Mouse (Mus musculus) embryonic facial prominence, embryonic 14.5 days (tissue): ENCODE data around the gene Pla2g2c. TPM values are rescaled to one million over a fixed set of nuclear protein-coding genes. Genes with fewer than 3 reads are reported as not detected.

Source experiments
- ATAC-seq: fragments of 200-750 bp; cut with Nextera tagmentation; 2 replicates; pipeline ENCODE4 v1.8.0; 2017; ENCODE audit warnings: low read depth, moderate number of reproducible peaks, moderate TSS enrichment
- DNase-seq: peaks from one replicate; pipeline ENCODE4 v3.0.0-alpha.2; 2015; ENCODE audit warnings: low spot score
- H3K27ac ChIP-seq: fragments of 300-500 bp; sonication (generic); replicated peaks from 2 replicates; pipeline ENCODE4 v1.5.1; 2014; ENCODE audit warnings: low read depth, mild to moderate bottlenecking, low read length, moderate library complexity
- H3K27me3 ChIP-seq: fragments of 300-500 bp; sonication (generic); replicated peaks from 2 replicates; pipeline ENCODE4 v1.6.1; 2014; ENCODE audit warnings: low read length; ENCODE audit not compliant: control insufficient read depth, insufficient read depth
- H3K36me3 ChIP-seq: fragments of 300-500 bp; sonication (generic); 2 replicates; pipeline ENCODE4 v1.6.1; 2014; ENCODE audit warnings: low read length, mixed read lengths; ENCODE audit not compliant: control insufficient read depth, insufficient read depth
- H3K4me1 ChIP-seq: fragments of 300-500 bp; sonication (generic); 2 replicates; pipeline ENCODE4 v1.6.1; 2014; ENCODE audit warnings: antibody characterized with exemption, low read length; ENCODE audit not compliant: control insufficient read depth, insufficient read depth
- H3K4me2 ChIP-seq: fragments of 300-500 bp; sonication (generic); 2 replicates; pipeline ENCODE4 v1.6.1; 2014; ENCODE audit warnings: low read depth, mild to moderate bottlenecking, low read length, moderate library complexity, mixed read lengths
- H3K4me3 ChIP-seq: fragments of 300-500 bp; sonication (generic); 2 replicates; pipeline ENCODE4 v1.5.1; 2014; ENCODE audit warnings: low read depth, mild to moderate bottlenecking, low read length
- H3K9ac ChIP-seq: fragments of 300-500 bp; sonication (generic); 2 replicates; pipeline ENCODE4 v1.6.1; 2014; ENCODE audit warnings: low read depth, mild to moderate bottlenecking, low read length, moderate library complexity, mixed read lengths
- H3K9me3 ChIP-seq: fragments of 300-500 bp; sonication (generic); 2 replicates; pipeline ENCODE4 v1.6.1; 2016; ENCODE audit warnings: low read length; ENCODE audit not compliant: control insufficient read depth
- WGBS: fragments of 180-500 bp; shearing (Covaris S2); extraction: QIAGEN DNeasy Blood & Tissue Kit; methylation state at CpG from one replicate; pipeline ENCODE4 v1.1.7; 2014; 5-methylcytosine and 5-hydroxymethylcytosine counted together
- polyA plus RNA-seq: library from polyadenylated mRNA; unstranded; fragments of >200 nt; fragmentation: Nextera tagmentation; extraction: Ambion mirVana; gene quantifications from 2 replicates; pipeline ENCODE4 v1.2.1, GENCODE M21; 2014

The Pla2g2c gene
- polyA plus RNA-seq, 1 experiment from 2014 or later: 0.61 TPM

DNA sequence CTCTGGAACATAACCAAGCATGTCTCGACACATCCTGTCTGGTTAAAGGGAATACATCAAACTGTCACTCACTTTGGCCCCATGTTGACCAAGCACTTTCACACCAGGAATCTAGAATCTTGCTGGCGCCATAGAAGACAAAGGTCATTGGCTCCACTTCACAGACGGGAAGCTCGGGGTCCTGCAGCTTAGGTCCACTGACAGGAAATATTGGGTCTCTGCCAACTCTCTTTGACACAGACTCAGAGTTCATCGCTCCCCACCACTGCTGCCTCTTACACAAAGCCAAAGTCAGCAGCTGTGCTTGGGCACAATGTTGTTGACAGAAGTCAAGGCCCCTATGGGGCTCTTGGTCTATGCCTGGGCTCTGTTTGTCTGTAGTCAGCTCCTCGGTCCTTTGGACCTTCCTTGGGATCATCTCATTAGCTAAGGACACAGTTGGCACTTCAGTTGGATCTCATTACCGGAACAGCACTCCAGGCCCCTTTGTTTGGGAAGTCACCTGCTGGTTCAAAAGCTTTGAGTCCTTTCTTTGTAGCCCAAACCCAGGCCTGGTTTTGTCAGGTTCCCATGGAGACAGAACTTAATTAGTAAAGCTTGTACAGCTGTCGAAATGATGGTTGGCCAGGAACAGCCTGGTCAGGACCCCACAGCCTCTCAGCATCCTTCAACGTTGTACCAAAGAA lies 4.6 kb downstream of the Pla2g2c start:
- peak; percentile 79 for DNase-seq
- Histone ChIP-seq H3K27ac (no peak overlapping the region), H3K9ac (no peak overlapping the region), H3K4me2 (no peak overlapping the region), H3K4me3 (no peak overlapping the region), H3K27me3 (no peaks in the 10 kb centered on the region), H3K36me3 (no peaks in the 10 kb centered on the region), H3K4me1 (peaks cover 16% of the 10 kb centered on the region), H3K9me3 (no peaks in the 10 kb centered on the region)
- whole genome bisulfite sequencing: 38% methylated on average over 9 of the region's 9 CpGs
- peak; percentile 48 for ATAC-seq

DNA sequence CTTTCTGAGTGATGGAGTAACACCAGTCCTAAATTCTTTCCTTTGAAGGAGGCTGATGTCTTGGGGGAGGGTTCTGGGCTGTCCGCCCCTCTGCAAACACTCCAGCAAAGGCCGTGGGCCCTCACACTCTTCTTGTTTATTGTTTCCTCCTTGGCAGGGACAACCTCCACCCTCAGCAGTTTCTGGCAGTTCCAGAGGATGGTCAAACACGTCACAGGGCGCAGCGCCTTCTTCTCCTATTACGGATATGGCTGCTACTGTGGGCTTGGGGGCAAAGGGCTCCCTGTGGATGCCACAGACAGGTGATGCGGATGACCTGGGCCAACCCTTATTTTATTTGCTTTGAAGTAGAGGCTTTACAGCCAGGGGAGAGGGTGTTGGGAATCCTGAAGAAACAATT lies 9.5 kb downstream of the Pla2g2c start:
- ATAC-seq: no peak
- H3K9me3 ChIP-seq: no peaks in the 10 kb centered on the region
- H3K36me3 ChIP-seq: no peaks in the 10 kb centered on the region
- DNase-seq: no peak
- WGBS: 69% methylated on average over 7 of the region's 7 CpGs
- H3K4me1 ChIP-seq: peaks cover 2% of the 10 kb centered on the region; the same call in 1 of the 2 replicates
- no peak overlapping the region for H3K9ac ChIP-seq
- H3K27me3 ChIP-seq: no peaks in the 10 kb centered on the region
- H3K27ac ChIP-seq: no peak overlapping the region
- no peak overlapping the region for H3K4me3 ChIP-seq
- H3K4me2 ChIP-seq: no peak overlapping the region

DNA sequence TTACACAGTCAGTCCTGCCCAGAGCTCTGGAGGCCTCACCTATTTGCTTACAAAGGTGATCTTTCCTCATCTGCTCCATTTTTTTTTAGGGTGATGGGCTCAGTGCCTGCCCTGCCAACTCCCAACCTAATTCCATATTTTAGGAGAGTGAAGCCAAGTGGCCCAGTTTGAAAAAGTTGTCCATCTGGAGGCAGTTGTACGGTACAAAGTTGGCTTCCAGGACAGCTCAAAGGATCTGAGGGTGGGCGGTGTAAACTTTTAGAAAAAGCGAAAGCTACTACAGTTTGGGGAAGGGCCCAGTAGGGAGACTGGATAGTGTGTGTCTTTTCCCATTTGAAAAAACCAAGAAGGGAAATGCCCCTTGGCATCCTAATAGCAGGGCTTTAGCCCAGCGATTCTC lies 10.3 kb downstream of the Pla2g2c start:
- no peak overlapping the region for H3K9ac ChIP-seq
- DNase-seq (no peak), ATAC-seq (no peak)
- no peak overlapping the region for H3K4me2 ChIP-seq
- H3K4me1 ChIP-seq: peaks cover 6% of the 10 kb centered on the region; the same call in 1 of the 2 replicates
- no peak overlapping the region for H3K4me3 ChIP-seq
- H3K27ac ChIP-seq: no peak overlapping the region
- H3K9me3 ChIP-seq: no peaks in the 10 kb centered on the region
- WGBS: 88% methylated on average over 4 of the region's 4 CpGs
- no peaks in the 10 kb centered on the region for H3K36me3 ChIP-seq
- H3K27me3 ChIP-seq: no peaks in the 10 kb centered on the region

DNA sequence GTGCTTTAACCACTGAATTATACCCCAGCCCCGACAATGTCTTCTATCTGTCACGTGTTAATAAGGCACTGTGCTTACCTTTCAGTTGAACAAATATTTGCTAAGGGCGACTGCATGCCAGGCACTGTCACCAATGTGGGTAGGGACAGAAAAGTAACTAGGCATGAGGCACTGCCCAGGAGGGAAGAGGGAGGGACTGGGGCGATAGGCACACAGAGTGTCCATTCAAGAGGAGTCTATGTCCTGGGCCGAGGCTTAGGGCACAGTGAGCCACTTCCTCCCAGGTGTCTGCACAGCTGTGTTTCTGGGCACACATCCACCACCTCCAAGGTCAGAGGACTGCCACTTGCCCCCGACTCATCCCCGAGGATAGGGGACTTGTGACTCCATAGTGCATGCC lies 12.4 kb downstream of the Pla2g2c start, which contains the start of gene Ubxn10:
Gene Ubxn10 (minus strand): TSS at position 137 of the 400 bp plus-strand sequence.
- whole genome bisulfite sequencing: 60% methylated on average over 7 of the region's 7 CpGs
- no peaks in the 10 kb centered on the region for H3K9me3 ChIP-seq

DNA sequence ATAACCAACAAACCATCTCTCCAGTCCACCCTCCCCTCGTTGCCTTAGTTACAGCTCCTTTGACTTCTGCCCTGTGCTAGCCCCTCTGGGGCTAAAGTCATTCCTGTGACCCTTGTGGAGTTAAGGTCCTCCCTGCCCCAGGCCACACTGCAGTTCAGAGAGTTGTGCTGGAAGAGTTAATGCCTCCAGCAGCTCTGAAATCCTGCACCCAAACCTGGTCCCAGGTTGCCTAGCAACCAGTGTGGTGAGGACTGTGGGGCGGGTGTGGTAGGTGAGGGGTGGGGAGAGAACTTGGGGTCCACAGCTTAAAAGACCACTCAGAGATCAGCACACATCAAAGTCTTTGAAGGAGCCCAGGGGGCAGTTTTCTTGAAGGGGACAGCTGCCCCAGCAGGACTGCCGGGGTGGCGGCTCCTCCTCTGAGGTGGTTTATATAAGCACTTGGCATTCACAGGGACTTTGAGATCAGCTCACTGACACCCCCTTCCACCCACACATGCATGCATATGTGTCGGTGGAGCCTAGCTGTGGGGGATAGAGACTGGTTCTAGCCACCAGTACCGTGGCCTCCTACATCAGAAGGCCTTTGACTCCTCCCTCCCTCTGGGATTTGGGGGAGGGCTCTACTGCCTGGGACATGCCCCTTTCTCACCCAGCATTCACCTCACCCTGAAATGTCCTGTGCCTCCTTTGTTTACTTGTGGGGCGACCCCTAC lies 14.7 kb downstream of the Pla2g2c start:
- no peak overlapping the region for H3K27ac ChIP-seq
- peak; percentile 32 for DNase-seq
- H3K36me3 ChIP-seq: no peaks in the 10 kb centered on the region
- H3K27me3 ChIP-seq: no peaks in the 10 kb centered on the region
- no peaks in the 10 kb centered on the region for H3K9me3 ChIP-seq
- H3K4me2 ChIP-seq: no peak overlapping the region
- ATAC-seq: peak; percentile 67
- H3K4me3 ChIP-seq: no peak overlapping the region
- peaks cover 6% of the 10 kb centered on the region; the same call in 1 of the 2 replicates for H3K4me1 ChIP-seq
- H3K9ac ChIP-seq: no peak overlapping the region
- 15% methylated on average over 7 of the region's 7 CpGs for WGBS

More for the DNA sequence above, 12.4 kb downstream of the Pla2g2c start, which contains the start of gene Ubxn10:
- Histone ChIP-seq H3K27ac (no peak within 1 kb of the TSS), H3K9ac (no peak within 1 kb of the TSS), H3K4me1 (peaks cover 6% of the 10 kb centered on the region; the same call in 1 of the 2 replicates), H3K36me3 (no peaks in the 10 kb centered on the region), H3K4me3 (no peak within 1 kb of the TSS), H3K27me3 (no peaks in the 10 kb centered on the region), H3K4me2 (no peak within 1 kb of the TSS)
- ATAC-seq (peak; percentile 32; the same call in 1 of the 2 replicates), DNase-seq (no peak)

DNA sequence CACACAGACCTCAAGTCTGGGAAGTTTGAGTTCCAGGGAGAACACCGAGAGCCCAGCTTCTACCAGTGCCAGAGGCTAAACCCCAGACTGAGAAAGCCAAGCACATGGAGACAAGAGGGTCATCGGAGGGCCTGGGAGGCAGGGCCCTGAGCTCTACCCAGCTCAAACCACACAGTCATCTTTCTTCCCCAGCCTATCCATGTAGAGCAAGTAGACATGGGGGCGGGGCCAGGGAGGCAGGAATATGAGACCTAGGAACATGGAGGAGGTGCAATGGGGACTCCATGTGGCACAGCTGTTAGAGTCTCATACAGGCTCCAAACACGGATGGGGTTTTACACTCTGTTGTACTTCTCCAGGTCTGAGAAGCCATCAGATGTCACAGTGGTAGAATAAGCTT lies 21.3 kb downstream of the Pla2g2c start:
- Histone ChIP-seq H3K4me1 (no peaks in the 10 kb centered on the region), H3K9ac (no peak overlapping the region), H3K27ac (no peak overlapping the region), H3K27me3 (no peaks in the 10 kb centered on the region), H3K9me3 (no peaks in the 10 kb centered on the region), H3K4me3 (no peak overlapping the region), H3K4me2 (no peak overlapping the region), H3K36me3 (no peaks in the 10 kb centered on the region)
- 52% methylated on average over 4 of the region's 4 CpGs for WGBS
- ATAC-seq (peak; percentile 59; the same call in 1 of the 2 replicates), DNase-seq (peak; percentile 60)

DNA sequence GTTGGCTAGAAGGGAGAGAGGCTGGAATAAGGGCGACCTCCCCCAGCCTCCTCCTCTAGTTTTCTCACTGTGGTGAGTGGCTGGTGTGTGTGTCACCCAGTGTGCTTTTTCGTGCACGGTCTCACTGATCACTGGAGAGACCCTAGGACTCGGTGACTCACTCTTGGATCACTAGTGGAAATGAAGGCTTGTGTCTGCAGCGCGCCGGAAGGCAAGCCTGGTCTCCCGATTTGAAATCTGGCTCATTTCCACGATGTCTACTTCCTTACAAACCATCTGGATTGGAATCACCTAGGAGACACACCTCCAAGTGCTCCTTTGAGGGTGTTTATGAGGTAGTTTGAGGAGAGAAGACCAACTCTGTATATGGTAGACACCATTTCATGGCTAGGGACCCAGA lies 22.3 kb downstream of the Pla2g2c start:
- DNase-seq (no peak), ATAC-seq (no peak)
- Histone ChIP-seq H3K27ac (no peak overlapping the region), H3K27me3 (no peaks in the 10 kb centered on the region), H3K9ac (no peak overlapping the region), H3K36me3 (no peaks in the 10 kb centered on the region), H3K9me3 (no peaks in the 10 kb centered on the region), H3K4me2 (no peak overlapping the region), H3K4me3 (no peak overlapping the region), H3K4me1 (no peaks in the 10 kb centered on the region)
- whole genome bisulfite sequencing: 92% methylated on average over 9 of the region's 9 CpGs

DNA sequence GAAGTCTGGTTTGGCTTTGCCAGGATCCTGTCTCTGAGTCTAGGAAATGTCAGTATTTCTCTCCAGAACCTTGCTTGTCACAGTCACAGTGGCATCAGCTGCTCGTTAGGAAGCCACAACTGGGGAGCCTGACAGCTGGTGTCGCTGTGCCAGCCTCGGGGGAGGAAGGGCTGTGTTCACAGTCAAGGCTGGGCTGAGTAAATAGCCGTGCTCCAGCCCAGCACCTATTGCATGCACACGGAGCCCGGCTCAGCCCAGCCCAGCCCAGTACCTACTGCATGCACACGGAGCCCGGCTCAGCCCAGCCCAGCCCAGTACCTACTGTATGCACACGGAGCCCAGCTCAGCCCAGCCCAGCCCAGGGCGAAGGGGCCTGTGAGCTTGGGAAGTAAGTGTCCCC lies 23.3 kb downstream of the Pla2g2c start:
- ATAC-seq (peak; percentile 50; the same call in 1 of the 2 replicates), DNase-seq (peak; percentile 22)
- H3K9me3 ChIP-seq: no peaks in the 10 kb centered on the region

More for the DNA sequence above, 23.3 kb downstream of the Pla2g2c start:
- 63% methylated on average over 6 of the region's 10 CpGs for WGBS
- Histone ChIP-seq H3K27ac (no peak overlapping the region), H3K36me3 (no peaks in the 10 kb centered on the region), H3K27me3 (no peaks in the 10 kb centered on the region), H3K4me1 (no peaks in the 10 kb centered on the region), H3K4me2 (no peak overlapping the region), H3K9ac (no peak overlapping the region), H3K4me3 (no peak overlapping the region)
